Mouse (Mus musculus) testis, postnatal 10 days (tissue): ENCODE data around the gene Slc6a15.
A peak's percentile ranks its signal among the peaks of the same experiment; 100 is the strongest.

Source experiments
- DNase-seq: peaks from one replicate; pipeline ENCODE4 v3.0.0; 2021; ENCODE audit warnings: low spot score

Slc6a15 gene

GRCm38 (mm10) chr10:103367371-103368295 is at the start of gene Slc6a15:
Slc6a15 (plus strand) TSS chr10:103367783.
- peak; percentile 41 for DNase-seq

- DNase-seq: no peak
Measured at GRCm38 (mm10) chr10:103321941-103322340, 45.6 kb upstream of the Slc6a15 start.

- no peak for DNase-seq
Measured at GRCm38 (mm10) chr10:103323386-103323785, 44.2 kb upstream of the Slc6a15 start.

- DNase-seq: no peak
Measured at GRCm38 (mm10) chr10:103334306-103334705, 33.3 kb upstream of the Slc6a15 start.

- DNase-seq: no peak
Measured at GRCm38 (mm10) chr10:103339928-103340327, 27.7 kb upstream of the Slc6a15 start.

- DNase-seq: no peak
Measured at GRCm38 (mm10) chr10:103346797-103347196, 20.8 kb upstream of the Slc6a15 start.

- peak; percentile 39 for DNase-seq
Measured at GRCm38 (mm10) chr10:103368296-103369080, 905 bp downstream of the Slc6a15 start.

- peak; percentile 61 for DNase-seq
Measured at GRCm38 (mm10) chr10:103369081-103369420, 1.5 kb downstream of the Slc6a15 start.

- DNase-seq: no peak
Measured at GRCm38 (mm10) chr10:103402171-103402570, 34.6 kb downstream of the Slc6a15 start.

GRCm38 (mm10) chr10:103427717-103428116 is 60.1 kb downstream of the Slc6a15 start:
- DNase-seq: no peak

- no peak for DNase-seq
Measured at GRCm38 (mm10) chr10:103442588-103442987, 75.0 kb downstream of the Slc6a15 start.

- no peak for DNase-seq
Measured at GRCm38 (mm10) chr10:103443070-103443469, 75.5 kb downstream of the Slc6a15 start.

- DNase-seq: no peak
Measured at GRCm38 (mm10) chr10:103448340-103448739, 80.8 kb downstream of the Slc6a15 start.

GRCm38 (mm10) chr10:103457896-103458295 is 90.3 kb downstream of the Slc6a15 start:
- no peak for DNase-seq
